Mouse (Mus musculus): ENCODE measurements at regions not wholly inside any gene's neighbourhood (a gene's known extent, or its start where the extent isn't known, plus 50 kb on each side); places are given as distances from the start of the nearest gene placed in this dataset.

GRCm38 (mm10) chr16:76827674-76828441 is 185.6 kb upstream of the Usp25 start:
- no peak for DNase-seq

GRCm38 (mm10) chr16:76821261-76821660 is 192.2 kb upstream of the Usp25 start:
- DNase-seq, result no peak

GRCm38 (mm10) chr16:76816056-76816885 is 197.2 kb upstream of the Usp25 start:
- DNase-seq, result peak; percentile 5 to 15

- DNase-seq, result peak; percentile 15 to 18
Observed at GRCm38 (mm10) chr16:76803725-76804124, 209.8 kb upstream of the Usp25 start.

DNA sequence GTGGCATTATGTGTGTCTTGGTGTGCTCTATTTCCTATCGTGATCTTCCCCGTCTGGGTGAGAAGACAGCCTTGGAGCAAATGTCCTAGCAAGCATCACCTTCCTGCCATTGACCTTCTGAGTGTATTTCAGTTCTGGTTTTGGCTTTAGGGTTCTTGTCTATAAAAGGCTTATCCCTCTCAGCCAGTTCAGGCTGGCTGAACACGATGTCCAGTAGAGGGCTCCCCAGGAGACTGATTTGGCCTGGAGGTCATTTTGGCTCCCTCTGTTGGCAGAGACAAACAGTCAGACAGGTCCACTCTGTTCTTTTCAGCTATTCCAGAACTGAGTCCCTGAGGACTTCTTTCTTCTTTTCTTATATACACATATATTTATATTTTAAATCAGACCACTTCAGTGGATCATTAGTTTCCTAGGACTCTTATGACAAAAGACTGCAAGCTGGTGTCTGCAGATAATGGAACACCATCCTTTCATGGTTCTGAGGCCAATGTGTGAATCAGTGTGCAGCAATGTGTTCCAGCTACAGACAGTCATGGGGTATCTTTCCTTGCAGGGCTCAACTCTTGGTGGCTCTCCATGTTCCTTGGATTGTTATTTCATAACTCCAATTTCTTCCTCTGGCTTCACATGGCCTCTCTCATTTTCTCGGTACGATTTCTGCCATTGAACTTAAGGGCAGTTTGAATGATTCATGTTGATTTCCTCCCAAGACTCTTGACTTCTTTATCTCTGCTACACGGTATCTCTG is 226.9 kb upstream of the Usp25 start:
- peak; percentile 73 to 81 for DNase-seq

- DNase-seq, result peak in 1 of 2 experiments; percentile 5
Observed at GRCm38 (mm10) chr16:76782656-76783055, 230.8 kb upstream of the Usp25 start.

DNA sequence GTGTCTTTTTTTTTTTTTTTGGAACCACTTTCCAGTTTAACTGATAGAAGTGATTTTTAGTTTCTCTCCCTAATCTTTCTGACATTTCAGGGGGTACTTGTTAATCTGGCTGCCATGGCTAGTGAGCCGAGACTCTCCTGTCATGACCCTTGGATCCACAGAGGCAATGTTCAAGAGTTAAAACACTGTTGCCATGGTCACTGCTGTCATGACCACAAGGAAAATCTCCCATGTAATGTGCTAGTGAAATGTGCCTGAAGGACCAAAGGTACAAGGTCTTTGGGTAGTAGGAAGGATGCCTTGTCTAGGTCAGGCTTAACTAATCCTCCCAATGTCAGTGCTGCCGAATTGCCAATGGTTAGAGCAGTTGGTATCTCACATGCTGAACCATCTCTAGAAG is 237.7 kb upstream of the Usp25 start:
- no peak for DNase-seq

DNA sequence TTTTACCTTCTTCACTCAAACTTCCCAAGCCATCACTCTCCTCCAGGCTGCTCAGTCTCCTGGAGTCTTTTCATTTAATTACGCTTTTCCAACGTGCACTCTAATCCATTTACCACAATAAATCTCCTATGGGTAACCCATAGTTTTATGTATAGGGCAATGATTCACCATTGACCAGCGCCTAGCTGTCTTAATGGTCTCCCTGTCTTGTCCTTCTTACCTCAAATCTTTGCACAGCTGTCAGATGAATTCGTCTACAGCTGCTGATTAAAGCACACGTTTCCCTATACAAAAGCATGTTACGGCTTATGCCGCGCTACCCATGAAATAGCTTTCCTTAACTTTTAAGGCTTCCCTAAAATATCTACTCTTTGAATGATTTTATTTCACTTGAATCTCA is 239.5 kb upstream of the Usp25 start:
- DNase-seq, result no peak

- DNase-seq, result no peak
Observed at GRCm38 (mm10) chr16:76773466-76773865, 240.0 kb upstream of the Usp25 start.

- DNase-seq, result peak; percentile 24 to 63
Observed at GRCm38 (mm10) chr16:76768607-76769006, 244.9 kb upstream of the Usp25 start.

DNA sequence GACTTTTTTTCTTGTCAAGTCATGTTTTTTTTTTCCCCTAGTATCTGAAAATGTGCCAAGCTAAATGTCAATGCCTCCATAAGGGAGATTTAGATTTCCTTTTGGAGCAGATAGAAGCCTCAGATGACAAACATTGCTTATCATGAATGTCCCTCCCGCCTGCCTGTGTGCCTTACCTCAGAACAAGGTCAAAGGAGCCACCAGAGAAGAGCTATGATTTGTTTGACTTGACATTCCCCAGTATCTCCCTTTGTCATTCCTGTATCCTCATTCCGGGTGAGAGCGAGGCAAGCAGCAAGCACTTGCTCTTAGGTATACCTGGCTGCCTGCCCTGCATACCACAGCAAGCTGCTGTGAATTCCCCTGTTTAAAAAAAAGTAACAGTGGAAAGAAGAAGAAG is 246.9 kb upstream of the Usp25 start:
- DNase-seq, result no peak

GRCm38 (mm10) chr16:76765536-76765935 is 248.0 kb upstream of the Usp25 start:
- no peak for DNase-seq

DNA sequence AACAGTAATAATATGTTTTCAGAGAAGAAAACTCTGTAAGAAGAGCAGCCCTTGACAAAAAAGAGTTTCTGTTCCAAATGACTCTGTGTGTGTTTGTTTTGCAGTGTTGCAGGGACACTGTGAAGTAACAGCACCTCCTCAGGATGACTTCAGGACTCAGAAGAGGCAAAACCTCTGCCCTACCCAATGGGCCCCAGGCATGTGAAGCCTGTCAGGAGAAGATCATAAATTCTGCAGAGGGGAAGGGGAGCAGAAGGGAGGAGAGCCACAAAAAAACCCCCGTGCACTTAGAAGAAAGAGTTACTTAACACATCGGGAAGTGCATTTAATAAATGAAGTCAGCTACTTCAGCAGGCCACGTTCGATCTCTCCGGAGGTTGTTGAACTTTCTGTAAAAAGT is 248.5 kb upstream of the Usp25 start:
- DNase-seq, result no peak

DNA sequence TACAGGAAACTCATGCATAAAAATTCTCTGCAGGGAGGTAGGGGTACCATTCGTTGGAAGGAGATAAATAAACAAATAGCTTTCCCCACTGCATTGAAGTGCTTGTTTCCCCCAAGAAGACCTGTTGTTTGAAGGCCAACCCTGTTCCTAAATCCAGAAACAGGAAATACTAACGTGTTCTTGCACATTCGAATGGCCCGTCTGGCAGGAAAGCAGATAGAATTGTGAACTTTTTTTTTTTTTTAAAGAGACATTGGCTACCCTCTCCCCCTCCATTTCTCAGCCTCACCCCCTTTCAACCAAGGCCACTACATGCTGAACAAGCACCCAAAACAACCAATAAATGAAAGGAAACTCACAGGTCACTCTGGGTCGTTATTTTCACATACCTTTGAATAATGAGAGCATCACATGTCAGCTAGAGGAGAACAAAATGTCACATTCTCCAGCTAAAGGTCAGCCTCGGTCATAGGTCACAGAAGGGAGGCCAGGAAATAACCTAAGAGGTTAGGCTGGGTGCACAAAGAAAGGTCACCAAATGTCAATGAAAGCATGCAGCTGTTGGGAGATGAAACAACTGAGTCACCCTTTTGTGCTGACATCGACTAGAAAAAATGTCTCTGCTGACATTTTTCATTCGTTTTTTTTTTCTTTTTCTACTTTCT is 250.8 kb upstream of the Usp25 start:
- DNase-seq, result peak; percentile 40 to 53

GRCm38 (mm10) chr16:76761848-76762247 is 251.7 kb upstream of the Usp25 start:
- no peak for DNase-seq

DNA sequence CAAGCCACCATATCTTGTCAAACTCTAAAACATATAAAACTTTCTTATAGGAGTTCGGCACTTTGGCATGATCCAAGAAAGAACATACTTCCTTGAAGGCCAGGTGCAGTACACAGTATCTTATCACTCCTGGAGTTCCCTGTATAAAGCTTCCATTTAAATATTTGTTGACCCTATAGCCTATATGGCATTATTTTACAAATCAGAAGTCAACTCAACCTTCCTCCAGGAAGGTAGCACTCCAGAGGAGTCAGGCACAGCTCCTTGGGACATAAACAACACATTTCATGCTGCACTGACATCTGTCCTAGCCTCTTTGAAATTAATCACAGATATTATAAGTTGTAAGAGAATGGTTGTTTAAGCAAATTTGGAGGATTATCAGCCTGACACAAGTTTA is 252.5 kb upstream of the Usp25 start:
- no peak for DNase-seq

DNA sequence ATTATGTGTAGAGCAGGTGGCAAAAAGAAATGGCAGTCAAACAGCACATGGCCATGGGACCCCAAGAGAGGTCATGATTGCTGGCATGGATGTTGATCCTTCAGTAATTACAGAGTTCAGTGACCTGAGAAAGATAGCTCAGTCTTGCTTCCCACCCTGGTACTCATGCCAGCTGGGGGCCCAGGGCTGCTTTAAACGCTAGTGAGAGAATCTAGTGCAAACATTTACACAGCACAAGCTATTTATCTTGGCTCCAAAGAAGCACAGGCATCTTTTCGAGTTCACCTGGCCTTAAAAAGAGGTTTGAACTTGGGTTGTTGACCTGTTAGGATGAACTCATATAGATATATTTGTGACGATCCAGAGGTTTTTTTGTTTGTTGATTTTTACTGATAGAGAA is 258.6 kb upstream of the Usp25 start:
- no peak for DNase-seq

DNA sequence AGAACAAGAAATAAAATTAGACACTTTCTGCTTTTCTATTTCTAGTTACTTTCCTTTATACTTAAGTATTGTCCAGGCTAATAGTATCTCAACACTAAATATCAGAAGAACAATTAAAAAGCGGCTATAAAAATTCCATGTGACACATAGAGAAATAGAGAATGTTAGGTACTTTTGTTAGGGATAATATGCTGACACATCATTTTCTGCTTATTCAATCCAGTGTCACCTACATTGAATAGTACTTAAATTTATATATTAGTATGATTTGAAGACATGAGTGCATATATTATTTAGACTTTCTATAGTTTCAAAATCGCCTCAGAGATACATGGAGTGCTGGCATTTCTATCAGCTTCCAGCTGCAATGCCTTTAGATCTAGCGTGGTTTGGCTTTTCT is 267.1 kb upstream of the Usp25 start:
- DNase-seq, result no peak

GRCm38 (mm10) chr16:76741141-76741540 is 272.4 kb upstream of the Usp25 start:
- DNase-seq, result no peak

GRCm38 (mm10) chr16:76725991-76726390 is 287.5 kb upstream of the Usp25 start:
- no peak for DNase-seq

DNA sequence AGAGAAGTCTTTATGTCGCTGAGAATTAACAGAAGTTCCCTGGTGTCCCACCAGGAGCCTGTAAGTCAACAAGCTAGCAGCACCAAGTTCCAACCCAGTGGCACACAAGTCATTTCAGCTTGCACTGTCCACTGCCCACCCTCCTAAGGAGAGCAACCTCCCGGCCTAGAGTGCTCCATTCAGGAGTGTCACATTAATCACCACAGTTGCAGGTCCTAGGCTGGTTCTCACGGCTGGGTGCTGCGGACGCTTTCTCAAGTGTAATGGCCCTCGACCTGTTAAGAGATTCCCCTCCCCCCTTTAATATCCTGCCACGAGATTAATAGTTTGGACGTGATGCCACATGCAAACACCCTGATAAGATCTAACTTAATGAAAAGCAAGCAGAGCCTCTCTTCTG is 288.2 kb upstream of the Usp25 start:
- no peak for DNase-seq

- no peak for DNase-seq
Observed at GRCm38 (mm10) chr16:76718809-76719208, 294.7 kb upstream of the Usp25 start.

GRCm38 (mm10) chr16:76718147-76718546 is 295.4 kb upstream of the Usp25 start:
- DNase-seq, result no peak
